Mouse (Mus musculus): ENCODE results near the gene Gm1110. TPM values are rescaled to one million over a fixed set of nuclear protein-coding genes. Genes with fewer than 3 reads are reported as not detected.

The Gm1110 gene
- total and polyA plus RNA-seq, 3 experiments = not detected

- Histone ChIP-seq H3K36me3 (ENCODE audit: control insufficient read depth, insufficient read depth, low read length) (no peaks in the 10 kb centered on the region; the same call in 1 of the 2 replicates), H3K9ac (ENCODE audit: low read depth, low read length) (no peak within 1 kb of the TSS), H3K27ac (no peak within 1 kb of the TSS), H3K79me2 (replicated peaks; ENCODE audit: control insufficient read depth, insufficient read depth, low read length) (no peaks in the 10 kb centered on the region), H3K4me3 (no peak within 1 kb of the TSS), H3K4me1 (ENCODE audit: control insufficient read depth, insufficient read depth, low read length) (peaks cover 3% of the 10 kb centered on the region; the same call in 1 of the 2 replicates), H3K27me3 (ENCODE audit: control insufficient read depth, insufficient read depth, low read length) (no peaks in the 10 kb centered on the region)
- 31% methylated on average over 5 of the region's 5 CpGs for WGBS
- intact Hi-C loops (cut with DNase I) = no loop called here
- peak; percentile 22 to 37 for DNase-seq
- no peak for TF ChIP-seq EP300 (IDR thresholded peaks at IDR 0.05; ENCODE audit: insufficient read depth, low read depth, low read length)
- TF ChIP-seq CTCF (IDR thresholded peaks at IDR 0.05) = no peak
- TF ChIP-seq POLR2A (IDR thresholded peaks at IDR 0.05; ENCODE audit: insufficient read depth, low read depth, low read length) = no peak
Measured at GRCm38 (mm10) chr9:26860751-26861150, 62.2 kb downstream of the Gm1110 start, which contains the start of gene Glb1l3. Glb1l3 (minus strand) TSS chr9:26860890.

GRCm38 (mm10) chr9:26831089-26831488, 91.8 kb downstream of the Gm1110 start:
- 55% methylated on average over 3 of the region's 3 CpGs for WGBS
- no peaks in the 10 kb centered on the region for H3K79me2 ChIP-seq (replicated peaks; ENCODE audit: control insufficient read depth, insufficient read depth, low read length)
- H3K4me1 ChIP-seq (ENCODE audit: control insufficient read depth, insufficient read depth, low read length) = no peaks in the 10 kb centered on the region
- no peak overlapping the region for H3K4me3 ChIP-seq
- DNase-seq = no peak
- TF ChIP-seq POLR2A (IDR thresholded peaks at IDR 0.05; ENCODE audit: insufficient read depth, low read depth, low read length) = no peak
- TF ChIP-seq EP300 (IDR thresholded peaks at IDR 0.05; ENCODE audit: insufficient read depth, low read depth, low read length) = no peak
- TF ChIP-seq CTCF (IDR thresholded peaks at IDR 0.05) = no peak
- H3K9ac ChIP-seq (ENCODE audit: low read depth, low read length) = no peak overlapping the region
- no peaks in the 10 kb centered on the region for H3K27me3 ChIP-seq (ENCODE audit: control insufficient read depth, insufficient read depth, low read length)
- H3K36me3 ChIP-seq (ENCODE audit: control insufficient read depth, insufficient read depth, low read length) = no peaks in the 10 kb centered on the region
- H3K27ac ChIP-seq = no peak overlapping the region
- intact Hi-C loops (cut with DNase I) = no loop called here

Other genes starting within 250 kb of the Gm1110 start
- not detected for gene B3gat1, start 189.4 kb downstream of the Gm1110 start, total RNA-seq (2021)
- not detected in 2 replicates for gene B3gat1, start 189.4 kb downstream of the Gm1110 start, polyA plus RNA-seq (2012; rRNA removed)
- gene Glb1l2, start 116.6 kb downstream of the Gm1110 start, total RNA-seq (2021) = under 1 TPM; 0.39 to 0.86 TPM
- gene Glb1l2, start 116.6 kb downstream of the Gm1110 start, polyA plus RNA-seq (2012; rRNA removed) = 2.2 and 2.6 TPM in 2 replicates
- gene Glb1l3, start 62.2 kb downstream of the Gm1110 start, total RNA-seq (2021) = not detected
- gene Glb1l3, start 62.2 kb downstream of the Gm1110 start, polyA plus RNA-seq (2012; rRNA removed) = not detected in 2 replicates
- 10 to 100 TPM; 51.6 to 56.3 TPM for gene Acad8, start 76.5 kb upstream of the Gm1110 start, total RNA-seq (2021)
- gene Acad8, start 76.5 kb upstream of the Gm1110 start, polyA plus RNA-seq (2012; rRNA removed) = 32.0 and 57.6 TPM in 2 replicates
- 10 to 100 TPM; 23.8 to 25.4 TPM for gene Thyn1, start 76.6 kb upstream of the Gm1110 start, total RNA-seq (2021)
- gene Thyn1, start 76.6 kb upstream of the Gm1110 start, polyA plus RNA-seq (2012; rRNA removed) = 7.6 and 15.1 TPM in 2 replicates
- gene Vps26b, start 107.0 kb upstream of the Gm1110 start, total RNA-seq (2021) = 10 to 100 TPM; 26.7 to 27.3 TPM
- gene Vps26b, start 107.0 kb upstream of the Gm1110 start, polyA plus RNA-seq (2012; rRNA removed) = 16.9 and 26.7 TPM in 2 replicates
- 1 to 10 TPM; 8.5 to 9.0 TPM for gene Ncapd3, start 107.1 kb upstream of the Gm1110 start, total RNA-seq (2021)
- 10.0 and 14.5 TPM in 2 replicates for gene Ncapd3, start 107.1 kb upstream of the Gm1110 start, polyA plus RNA-seq (2012; rRNA removed)
- 10 to 100 TPM; 14.1 to 14.2 TPM for gene Jam3, start 232.3 kb upstream of the Gm1110 start, total RNA-seq (2021)
- gene Jam3, start 232.3 kb upstream of the Gm1110 start, polyA plus RNA-seq (2012; rRNA removed) = 18.9 and 30.5 TPM in 2 replicates

Data from heart, adult 2 months (tissue).